ENCODE assay signal across 20 mouse cellular contexts in genomic region chr6:31834503-31834902, GRCm38 (mm10).
DNase-seq lines count a peak whose midpoint lies in the region; ATAC-seq and TF ChIP-seq lines count a peak whose summit lies in the region.
"Had no signal": no experiment of that assay in that cellular context is flagged by ENCODE, and none has a peak within 500 bp of the region (broad histone marks: within the 10 kb centered on the region; RNA-seq: fewer than 3 reads in every experiment).

No protein-coding gene starts in this region.

- H3K27me3 ChIP-seq in hindbrain, embryonic 12.5 days, result no peaks in the 10 kb centered on the region
- no peaks in the 10 kb centered on the region for H3K27me3 ChIP-seq in hindbrain, embryonic 16.5 days (replicated peaks; ENCODE audit: control insufficient read depth, insufficient read depth, low read length)
- H3K27me3 ChIP-seq in midbrain, embryonic 10.5 days (ENCODE audit: low read depth, poor library complexity, severe bottlenecking), result no peaks in the 10 kb centered on the region
- no peaks in the 10 kb centered on the region for H3K27me3 ChIP-seq in midbrain, postnatal 0 days (ENCODE audit: insufficient read depth, low read length)
- peaks cover 6% of the 10 kb centered on the region for H3K27me3 ChIP-seq in midbrain, embryonic 12.5 days
- H3K27me3 ChIP-seq in neural tube, embryonic 13.5 days, result no peaks in the 10 kb centered on the region
- H3K27me3 ChIP-seq: embryonic facial prominence, embryonic 15.5 days; limb, embryonic 15.5 days had no signal

- peak; percentile 73 for ATAC-seq in hindbrain, embryonic 12.5 days (ENCODE audit: low FRiP score)
- no peak for ATAC-seq in hindbrain, embryonic 16.5 days
- ATAC-seq in midbrain, postnatal 0 days (ENCODE audit: low FRiP score), result no peak
- peak; percentile 83 for ATAC-seq in midbrain, embryonic 12.5 days (ENCODE audit: low FRiP score, low read depth)
- no peak for ATAC-seq in neural tube, embryonic 13.5 days (ENCODE audit: low read depth)

- peaks cover 11% of the 10 kb centered on the region for H3K4me1 ChIP-seq in hindbrain, embryonic 12.5 days
- no peaks in the 10 kb centered on the region for H3K4me1 ChIP-seq in hindbrain, embryonic 16.5 days (ENCODE audit: control insufficient read depth, insufficient read depth, low read depth, low read length)
- peaks cover 15% of the 10 kb centered on the region for H3K4me1 ChIP-seq in midbrain, embryonic 10.5 days
- no peaks in the 10 kb centered on the region for H3K4me1 ChIP-seq in midbrain, postnatal 0 days (ENCODE audit: insufficient read depth, low read length)
- H3K4me1 ChIP-seq in midbrain, embryonic 12.5 days, result peaks cover 8% of the 10 kb centered on the region; the same call in 1 of the 2 replicates
- H3K4me1 ChIP-seq in neural tube, embryonic 13.5 days (replicated peaks), result peaks cover 52% of the 10 kb centered on the region
- H3K4me1 ChIP-seq: embryonic facial prominence, embryonic 15.5 days; limb, embryonic 15.5 days had no signal

- no peak overlapping the region for H3K9ac ChIP-seq in hindbrain, embryonic 12.5 days
- no peak overlapping the region for H3K9ac ChIP-seq in hindbrain, embryonic 16.5 days (ENCODE audit: low read depth, low read length)
- H3K9ac ChIP-seq in midbrain, postnatal 0 days (replicated peaks; ENCODE audit: low read length, poor library complexity, severe bottlenecking), result no peak overlapping the region
- H3K9ac ChIP-seq in midbrain, embryonic 12.5 days (replicated peaks), result no peak overlapping the region
- H3K9ac ChIP-seq in neural tube, embryonic 13.5 days, result no peak overlapping the region
- H3K9ac ChIP-seq: embryonic facial prominence, embryonic 15.5 days; limb, embryonic 15.5 days; liver, embryonic 14.5 days; lung, embryonic 14.5 days had no signal

- no peak for DNase-seq in midbrain, embryonic 10.5 days (ENCODE audit: low spot score)
- no peak for DNase-seq in midbrain, postnatal 0 days (ENCODE audit: low spot score)
- no peak for DNase-seq in cerebellum, adult 9-10 months
- DNase-seq: adrenal gland, adult 2 months; B cell, adult 2 months; cerebellum, adult 18-20 months; heart, postnatal 4 days; kidney, adult 2 months; left cerebral cortex, postnatal 4 days; lung, embryonic 14.5 days had no signal

- no peaks in the 10 kb centered on the region for H3K36me3 ChIP-seq in hindbrain, embryonic 12.5 days
- H3K36me3 ChIP-seq in hindbrain, embryonic 16.5 days (ENCODE audit: control insufficient read depth, insufficient read depth, low read length), result no peaks in the 10 kb centered on the region
- H3K36me3 ChIP-seq in midbrain, embryonic 10.5 days, result no peaks in the 10 kb centered on the region
- no peaks in the 10 kb centered on the region for H3K36me3 ChIP-seq in midbrain, postnatal 0 days (ENCODE audit: insufficient read depth, low read length)
- H3K36me3 ChIP-seq in midbrain, embryonic 12.5 days, result no peaks in the 10 kb centered on the region
- H3K36me3 ChIP-seq in neural tube, embryonic 13.5 days, result no peaks in the 10 kb centered on the region
- H3K36me3 ChIP-seq: embryonic facial prominence, embryonic 15.5 days; G1E; heart, embryonic 10.5 days; limb, embryonic 15.5 days had no signal

- no peaks in the 10 kb centered on the region for H3K9me3 ChIP-seq in hindbrain, embryonic 12.5 days (replicated peaks)
- H3K9me3 ChIP-seq in hindbrain, embryonic 16.5 days (ENCODE audit: control insufficient read depth, low read length), result no peaks in the 10 kb centered on the region
- H3K9me3 ChIP-seq in midbrain, embryonic 10.5 days (replicated peaks), result peaks cover 8% of the 10 kb centered on the region
- no peaks in the 10 kb centered on the region for H3K9me3 ChIP-seq in midbrain, postnatal 0 days (ENCODE audit: low read length)
- H3K9me3 ChIP-seq in midbrain, embryonic 12.5 days, result no peaks in the 10 kb centered on the region
- no peaks in the 10 kb centered on the region for H3K9me3 ChIP-seq in neural tube, embryonic 13.5 days
- H3K9me3 ChIP-seq: embryonic facial prominence, embryonic 15.5 days; G1E; limb, embryonic 15.5 days had no signal

- H3K4me2 ChIP-seq in hindbrain, embryonic 12.5 days (replicated peaks), result no peak overlapping the region; the same call in 1 of the 2 replicates
- H3K4me2 ChIP-seq in hindbrain, embryonic 16.5 days (ENCODE audit: low read length), result no peak overlapping the region
- no peak overlapping the region for H3K4me2 ChIP-seq in midbrain, postnatal 0 days (ENCODE audit: low read depth, low read length, poor library complexity, severe bottlenecking)
- no peak overlapping the region; the same call in 1 of the 2 replicates for H3K4me2 ChIP-seq in midbrain, embryonic 12.5 days (replicated peaks)
- no peak overlapping the region for H3K4me2 ChIP-seq in neural tube, embryonic 13.5 days
- H3K4me2 ChIP-seq: embryonic facial prominence, embryonic 15.5 days; limb, embryonic 15.5 days; lung, embryonic 14.5 days had no signal

- TF ChIP-seq CTCF in midbrain, postnatal 0 days (IDR thresholded peaks at IDR 0.05), result no peak

- no peak overlapping the region for H3K4me3 ChIP-seq in hindbrain, embryonic 12.5 days
- H3K4me3 ChIP-seq in hindbrain, embryonic 16.5 days (ENCODE audit: low read length), result no peak overlapping the region
- H3K4me3 ChIP-seq in midbrain, embryonic 10.5 days, result no peak overlapping the region
- H3K4me3 ChIP-seq in midbrain, postnatal 0 days (ENCODE audit: low read depth, low read length), result no peak overlapping the region
- H3K4me3 ChIP-seq in midbrain, embryonic 12.5 days, result no peak overlapping the region
- no peak overlapping the region for H3K4me3 ChIP-seq in neural tube, embryonic 13.5 days
- H3K4me3 ChIP-seq: embryonic facial prominence, embryonic 15.5 days; heart, embryonic 10.5 days; limb, embryonic 15.5 days had no signal

- WGBS in hindbrain, embryonic 12.5 days, result 7% methylated on average over 3 of the region's 4 CpGs
- WGBS in hindbrain, embryonic 16.5 days, result 1% methylated on average over 3 of the region's 4 CpGs
- 7% methylated on average over 4 of the region's 4 CpGs for WGBS in midbrain, embryonic 10.5 days
- 8% methylated on average over 3 of the region's 4 CpGs for WGBS in midbrain, postnatal 0 days
- 2% methylated on average over 3 of the region's 4 CpGs for WGBS in midbrain, embryonic 12.5 days
- WGBS in neural tube, embryonic 13.5 days, result 11% methylated on average over 3 of the region's 4 CpGs

- peak overlapping the region; percentile 49; the same call in 1 of the 2 replicates for H3K27ac ChIP-seq in hindbrain, embryonic 12.5 days
- H3K27ac ChIP-seq in hindbrain, embryonic 16.5 days (ENCODE audit: low read depth, low read length), result no peak overlapping the region
- peak overlapping the region; percentile 38; the same call in 1 of the 2 replicates for H3K27ac ChIP-seq in midbrain, embryonic 10.5 days (replicated peaks)
- H3K27ac ChIP-seq in midbrain, postnatal 0 days (ENCODE audit: low read depth, low read length), result no peak overlapping the region
- peak overlapping the region; percentile 50 for H3K27ac ChIP-seq in midbrain, embryonic 12.5 days (replicated peaks)
- peak overlapping the region; percentile 78 for H3K27ac ChIP-seq in neural tube, embryonic 13.5 days (replicated peaks)
- H3K27ac ChIP-seq: embryonic facial prominence, embryonic 15.5 days; heart, embryonic 10.5 days; limb, embryonic 15.5 days; liver, embryonic 14.5 days; stomach, postnatal 0 days had no signal

Comparison
In these comparisons a context has a peak if more than half of its experiments do, and no peak if none do; other contexts are left out.
1. ATAC-seq: peak in hindbrain, embryonic 12.5 days (single experiment) and midbrain, embryonic 12.5 days (single experiment); none in hindbrain, embryonic 16.5 days (single experiment), midbrain, postnatal 0 days (single experiment) and neural tube, embryonic 13.5 days (single experiment).
2. H3K27ac ChIP-seq: peak in hindbrain, embryonic 12.5 days (single experiment), midbrain, embryonic 10.5 days (single experiment), midbrain, embryonic 12.5 days (single experiment) and neural tube, embryonic 13.5 days (single experiment); none in hindbrain, embryonic 16.5 days (single experiment) and midbrain, postnatal 0 days (single experiment).